Mouse (Mus musculus) hindbrain, embryonic 10.5 days (tissue): ENCODE measurements at regions not wholly inside any gene's neighbourhood (a gene's known extent, or its start where the extent isn't known, plus 50 kb on each side); places are given as distances from the start of the nearest gene placed in this dataset.

Experiments used
- DNase-seq: peaks from one replicate; pipeline ENCODE4 v3.0.0-alpha.2; 2017; ENCODE audit warnings: low spot score
- H3K27ac ChIP-seq: fragments of 300-500 bp; sonication (generic); 2 replicates; pipeline ENCODE4 v1.5.1; 2016; ENCODE audit warnings: mild to moderate bottlenecking, moderate library complexity
- H3K27me3 ChIP-seq: fragments of 300-500 bp; sonication (generic); 2 replicates; pipeline ENCODE4 v1.6.1; 2016; ENCODE audit warnings: mild to moderate bottlenecking; ENCODE audit not compliant: poor library complexity, insufficient read depth, severe bottlenecking
- H3K36me3 ChIP-seq: fragments of 300-500 bp; sonication (generic); 2 replicates; pipeline ENCODE4 v1.6.1; 2016; ENCODE audit warnings: mild to moderate bottlenecking, moderate library complexity
- H3K4me1 ChIP-seq: fragments of 300-500 bp; sonication (generic); replicated peaks from 2 replicates; pipeline ENCODE4 v1.6.1; 2016; ENCODE audit warnings: mild to moderate bottlenecking
- H3K4me3 ChIP-seq: fragments of 300-500 bp; sonication (generic); 2 replicates; pipeline ENCODE4 v1.5.1; 2016; ENCODE audit warnings: mild to moderate bottlenecking, moderate library complexity
- H3K9me3 ChIP-seq: fragments of 300-500 bp; sonication (generic); 2 replicates; pipeline ENCODE4 v1.6.1; 2016; ENCODE audit warnings: mild to moderate bottlenecking, moderate library complexity
- WGBS: fragments of 180-500 bp; shearing (Covaris S2); methylation state at CpG from one replicate; pipeline ENCODE4 v1.1.7; 2016; 5-methylcytosine and 5-hydroxymethylcytosine counted together

DNA sequence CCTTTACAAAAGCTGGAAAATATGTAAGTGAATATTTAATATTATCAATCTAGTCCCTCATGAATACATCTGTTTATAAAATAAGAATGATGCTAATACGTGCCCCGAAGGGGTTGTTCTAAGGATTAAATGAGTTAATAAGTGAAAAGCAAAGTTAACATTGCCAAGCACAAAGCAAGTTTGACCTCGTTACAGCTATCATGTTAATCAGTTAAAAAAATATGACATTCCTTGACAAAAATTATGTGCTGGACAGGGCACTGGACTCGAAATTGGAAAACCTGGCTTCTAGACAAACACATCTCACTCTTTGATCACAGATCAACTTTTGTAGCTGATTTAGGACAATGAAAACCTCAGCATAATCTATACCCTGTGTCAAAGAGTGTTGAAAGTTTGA, 125.8 kb upstream of the Usp24 start:
- Histone ChIP-seq H3K36me3 (no peaks in the 10 kb centered on the region), H3K9me3 (no peaks in the 10 kb centered on the region), H3K4me3 (no peak overlapping the region), H3K27ac (no peak overlapping the region), H3K27me3 (no peaks in the 10 kb centered on the region), H3K4me1 (no peaks in the 10 kb centered on the region)
- DNase-seq, result no peak
- WGBS, result 86% methylated on average over 4 of the region's 4 CpGs

DNA sequence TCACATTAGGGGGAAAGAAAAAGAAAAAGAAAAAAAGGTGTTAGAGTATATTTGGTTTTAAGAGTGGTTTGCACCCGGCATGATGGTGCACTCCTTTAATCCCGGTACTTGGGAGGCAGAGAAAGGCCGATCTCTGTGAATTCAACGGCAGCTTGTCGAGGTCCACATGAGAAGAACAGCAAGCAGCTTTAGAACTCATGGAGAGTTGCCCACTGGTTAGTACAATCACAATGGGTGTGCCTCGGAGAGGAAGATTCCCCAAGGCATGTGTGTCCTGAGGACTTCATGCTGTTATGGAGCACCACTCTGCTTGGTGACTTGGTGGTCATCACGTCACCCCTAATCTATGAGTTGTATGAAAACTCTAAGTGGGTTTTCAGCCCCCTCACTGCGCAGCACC, 124.7 kb upstream of the Usp24 start:
- DNase-seq, result no peak
- H3K4me3 ChIP-seq, result no peak overlapping the region
- no peaks in the 10 kb centered on the region for H3K36me3 ChIP-seq
- no peaks in the 10 kb centered on the region for H3K4me1 ChIP-seq
- WGBS, result 89% methylated on average over 8 of the region's 8 CpGs
- no peaks in the 10 kb centered on the region for H3K27me3 ChIP-seq
- no peak overlapping the region for H3K27ac ChIP-seq
- no peaks in the 10 kb centered on the region for H3K9me3 ChIP-seq

DNA sequence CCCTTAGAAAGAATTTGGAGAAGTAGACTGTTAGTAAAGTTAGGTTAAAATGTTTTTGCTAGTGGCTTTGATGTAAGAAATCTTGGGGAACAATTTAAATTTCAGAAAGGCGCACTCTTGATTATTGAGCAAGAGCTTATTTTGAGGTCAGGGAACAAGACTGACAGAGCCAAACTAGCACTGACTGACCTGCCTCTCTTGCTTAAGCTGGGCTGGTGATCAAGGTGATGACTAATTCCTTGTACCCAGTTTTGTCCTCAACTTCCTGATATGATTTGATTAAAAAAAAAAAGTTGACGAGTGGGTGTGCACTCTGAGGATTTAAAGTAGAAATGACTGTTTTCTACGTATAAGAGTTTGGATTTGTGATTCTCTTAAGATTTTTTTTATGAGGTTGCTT, 124.2 kb upstream of the Usp24 start:
- WGBS, result 93% methylated on average over 3 of the region's 3 CpGs

DNA sequence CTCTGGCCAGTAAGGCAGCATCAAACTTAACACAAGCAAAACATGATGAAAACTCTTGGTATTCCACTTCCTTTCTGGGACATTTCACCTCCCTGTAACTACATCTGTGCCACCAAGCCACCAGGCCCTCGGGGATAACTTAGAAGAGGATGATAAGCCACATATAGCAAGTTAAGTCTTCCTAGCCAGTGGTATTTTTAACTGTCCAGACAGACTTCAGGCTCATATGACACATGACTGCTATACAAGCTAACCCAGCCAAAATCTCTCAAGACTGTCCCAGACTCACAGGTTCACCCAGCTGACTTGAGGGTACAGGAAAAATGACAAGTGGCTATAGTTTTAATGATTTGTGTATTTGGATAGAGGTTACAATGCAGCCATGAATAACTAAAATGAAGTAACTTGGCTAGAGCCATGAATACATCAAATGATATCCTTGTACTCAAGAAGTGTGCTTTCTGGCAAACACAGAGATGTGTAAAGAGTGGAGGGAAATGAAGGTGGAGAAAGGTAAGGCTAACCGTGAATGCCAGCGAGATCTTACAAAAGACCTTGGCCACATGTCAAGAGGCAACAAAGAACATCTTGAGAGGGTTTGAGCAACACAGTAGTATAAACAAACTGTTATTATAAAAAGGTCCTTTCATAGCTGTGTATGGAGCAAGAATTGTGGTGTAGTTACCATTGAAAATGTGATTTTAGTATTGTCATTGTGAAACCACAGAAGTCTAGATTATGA, 122.6 kb upstream of the Usp24 start:
- Histone ChIP-seq H3K27ac (no peak overlapping the region), H3K4me3 (no peak overlapping the region), H3K4me1 (no peaks in the 10 kb centered on the region), H3K36me3 (no peaks in the 10 kb centered on the region), H3K9me3 (no peaks in the 10 kb centered on the region), H3K27me3 (no peaks in the 10 kb centered on the region)
- WGBS, result 84% methylated on average over 3 of the region's 3 CpGs
- no peak for DNase-seq

More for the DNA sequence above, 124.2 kb upstream of the Usp24 start:
- no peak overlapping the region for H3K4me3 ChIP-seq
- DNase-seq, result no peak
- no peaks in the 10 kb centered on the region for H3K9me3 ChIP-seq
- H3K27me3 ChIP-seq, result no peaks in the 10 kb centered on the region
- no peaks in the 10 kb centered on the region for H3K36me3 ChIP-seq
- no peak overlapping the region for H3K27ac ChIP-seq
- H3K4me1 ChIP-seq, result no peaks in the 10 kb centered on the region

DNA sequence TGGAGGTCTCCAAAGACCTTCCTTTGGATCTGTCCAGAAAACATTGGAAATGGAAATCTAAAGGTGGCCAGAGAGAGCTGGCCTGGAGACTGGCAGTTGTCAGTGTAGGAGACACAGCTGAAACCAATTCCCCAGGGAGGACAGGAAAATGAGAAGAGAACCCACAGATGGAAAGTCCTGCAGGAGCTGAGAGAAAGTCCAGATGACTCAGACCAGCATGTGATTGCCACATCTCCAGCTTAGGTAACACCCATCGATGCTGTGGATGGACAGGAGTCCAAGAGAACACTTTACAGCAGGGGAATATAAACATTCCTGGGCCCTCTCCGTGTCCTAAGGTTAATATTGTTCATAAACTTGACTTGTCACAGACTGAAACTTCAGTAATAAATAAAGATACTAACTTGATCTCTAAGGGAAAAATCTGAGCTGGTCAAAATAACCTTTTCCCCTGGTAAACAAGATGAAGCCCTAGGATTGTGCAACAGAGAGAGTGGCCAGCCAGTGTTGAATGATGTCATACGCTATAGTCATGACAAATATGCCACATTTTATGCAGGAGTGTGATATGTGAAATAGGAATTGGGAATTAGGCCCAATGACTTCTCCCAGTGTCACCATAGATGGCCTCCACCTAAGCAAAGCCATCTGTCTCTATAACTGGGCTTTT, 120.4 kb upstream of the Usp24 start:
- Histone ChIP-seq H3K9me3 (no peaks in the 10 kb centered on the region), H3K4me1 (peaks cover 15% of the 10 kb centered on the region), H3K27me3 (no peaks in the 10 kb centered on the region), H3K36me3 (no peaks in the 10 kb centered on the region), H3K27ac (no peak overlapping the region), H3K4me3 (no peak overlapping the region)
- WGBS, result 86% methylated on average over 3 of the region's 3 CpGs
- DNase-seq, result no peak

DNA sequence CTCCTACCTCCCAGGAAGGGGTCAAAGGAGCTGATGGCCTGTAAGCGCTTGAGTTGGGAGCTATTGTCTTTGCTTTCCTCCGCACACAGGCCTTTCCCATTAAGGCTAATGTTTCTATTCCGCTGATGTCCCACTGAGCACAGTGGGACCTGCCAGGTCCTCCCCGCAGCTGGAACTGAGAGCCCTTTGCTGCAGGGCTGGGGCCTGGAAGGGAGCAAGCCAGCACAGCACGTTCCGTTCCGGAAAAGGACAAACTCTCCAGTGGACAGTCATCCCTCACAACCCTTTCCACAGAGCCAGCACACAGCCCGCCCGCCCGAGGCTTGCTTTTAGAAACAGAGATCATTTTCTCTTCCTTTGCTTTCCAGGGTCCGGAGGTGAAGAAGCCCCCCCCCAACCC, 116.2 kb upstream of the Usp24 start:
- H3K4me3 ChIP-seq, result peak overlapping the region; percentile 16; the same call in 1 of the 2 replicates
- peak; percentile 50 for DNase-seq
- H3K36me3 ChIP-seq, result no peaks in the 10 kb centered on the region
- H3K9me3 ChIP-seq, result no peaks in the 10 kb centered on the region
- peak overlapping the region; percentile 68 for H3K27ac ChIP-seq
- WGBS, result 6% methylated on average over 11 of the region's 11 CpGs
- H3K4me1 ChIP-seq, result peaks cover 25% of the 10 kb centered on the region
- H3K27me3 ChIP-seq, result no peaks in the 10 kb centered on the region

DNA sequence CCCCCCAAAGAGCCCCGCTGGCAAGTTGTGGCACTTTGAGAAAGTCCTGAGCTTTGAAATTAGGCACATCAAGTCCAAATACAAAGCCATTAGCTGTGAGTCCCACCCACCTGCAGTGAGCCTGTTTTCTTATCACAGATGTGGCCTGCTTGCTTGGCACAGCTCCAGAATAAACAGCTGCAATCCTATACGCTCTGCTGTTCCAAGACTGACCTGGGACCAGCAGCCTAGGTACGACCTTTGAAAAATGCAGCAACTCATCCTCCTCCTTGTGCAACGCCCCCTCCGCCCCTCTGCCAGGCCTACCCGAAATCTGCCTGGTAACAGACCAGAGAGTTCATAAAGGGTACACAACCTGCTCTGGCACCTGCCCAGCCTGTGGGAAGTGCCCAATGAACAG, 115.8 kb upstream of the Usp24 start:
- H3K27ac ChIP-seq, result peak overlapping the region; percentile 68
- 43% methylated on average over 6 of the region's 6 CpGs for WGBS
- no peak for DNase-seq

DNA sequence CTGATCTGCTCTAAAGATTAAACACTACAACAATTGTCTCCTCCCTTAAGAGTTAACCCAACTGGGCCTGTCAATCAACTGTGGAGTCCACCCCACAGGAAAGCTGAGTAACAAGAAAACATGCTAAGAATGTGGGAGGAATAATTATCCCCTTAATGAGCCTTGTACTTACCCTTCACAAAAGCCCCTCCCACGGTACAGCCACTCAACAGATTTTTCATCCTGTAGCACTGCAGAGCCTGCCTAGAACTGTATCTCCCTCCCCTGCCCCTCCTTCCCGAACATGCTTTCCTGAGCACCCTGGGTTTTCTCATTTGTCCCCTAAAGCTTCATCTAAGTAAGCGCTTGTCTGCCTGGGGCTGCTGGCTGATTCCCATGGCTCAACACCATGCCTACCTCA, 113.5 kb upstream of the Usp24 start:
- Histone ChIP-seq H3K36me3 (no peaks in the 10 kb centered on the region), H3K9me3 (no peaks in the 10 kb centered on the region), H3K4me3 (no peak overlapping the region), H3K27me3 (no peaks in the 10 kb centered on the region), H3K27ac (no peak overlapping the region), H3K4me1 (peaks cover 35% of the 10 kb centered on the region)
- WGBS, result 42% methylated on average over 3 of the region's 3 CpGs
- no peak for DNase-seq

More for the DNA sequence above, 115.8 kb upstream of the Usp24 start:
- no peaks in the 10 kb centered on the region for H3K27me3 ChIP-seq
- no peaks in the 10 kb centered on the region for H3K36me3 ChIP-seq
- H3K4me3 ChIP-seq, result 0 out of 2 replicates have a peak overlapping the region, but pooled peaks have one; percentile 16
- H3K9me3 ChIP-seq, result no peaks in the 10 kb centered on the region
- peaks cover 25% of the 10 kb centered on the region for H3K4me1 ChIP-seq

DNA sequence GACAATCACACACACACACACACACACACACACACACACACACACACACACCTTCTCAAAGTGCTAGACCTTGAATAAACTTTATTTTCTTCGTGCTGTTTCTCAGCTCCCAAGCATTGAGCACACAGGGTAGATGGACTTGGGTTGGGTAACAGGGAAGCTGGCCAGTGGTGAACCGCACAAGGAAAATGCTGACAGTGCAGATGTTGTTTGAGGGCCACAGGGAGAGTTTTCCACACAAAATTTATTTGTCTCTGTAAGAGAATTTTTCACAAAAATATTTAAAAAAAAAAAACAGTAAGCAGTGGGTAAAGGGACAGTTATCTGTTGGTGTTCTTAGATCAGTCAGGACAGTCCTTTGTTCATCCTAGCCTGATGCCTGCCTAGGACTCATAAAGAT, 110.8 kb upstream of the Usp24 start:
- H3K27ac ChIP-seq, result no peak overlapping the region
- no peaks in the 10 kb centered on the region for H3K27me3 ChIP-seq
- H3K9me3 ChIP-seq, result no peaks in the 10 kb centered on the region
- DNase-seq, result no peak
- H3K4me3 ChIP-seq, result no peak overlapping the region
- H3K36me3 ChIP-seq, result no peaks in the 10 kb centered on the region
- WGBS, result 86% methylated on average over 2 of the region's 2 CpGs
- H3K4me1 ChIP-seq, result peaks cover 23% of the 10 kb centered on the region

DNA sequence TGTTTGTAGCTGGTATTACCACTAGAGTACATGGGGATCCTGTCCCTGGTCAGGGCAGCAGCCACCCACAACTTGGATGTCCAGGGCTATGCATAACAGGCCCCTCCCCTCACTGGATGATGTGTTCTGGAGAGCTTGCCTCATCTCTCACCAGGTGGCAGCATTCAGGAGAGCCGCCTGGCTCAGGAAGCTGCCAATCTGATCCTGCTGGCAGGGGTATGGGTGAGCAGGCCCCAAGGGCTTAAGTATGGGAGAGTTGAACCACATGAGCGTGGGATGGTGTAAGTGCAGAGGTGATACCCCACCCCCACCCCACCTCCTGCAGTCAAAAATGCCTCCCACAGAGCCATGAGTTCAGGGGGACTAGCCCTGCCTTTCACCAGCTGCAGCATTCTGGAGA, 110.0 kb upstream of the Usp24 start:
- H3K27me3 ChIP-seq, result no peaks in the 10 kb centered on the region
- no peak overlapping the region for H3K27ac ChIP-seq
- no peak overlapping the region for H3K4me3 ChIP-seq
- no peak for DNase-seq
- peaks cover 20% of the 10 kb centered on the region for H3K4me1 ChIP-seq
- no peaks in the 10 kb centered on the region for H3K9me3 ChIP-seq
- WGBS, result 41% methylated on average over 2 of the region's 2 CpGs
- no peaks in the 10 kb centered on the region for H3K36me3 ChIP-seq

DNA sequence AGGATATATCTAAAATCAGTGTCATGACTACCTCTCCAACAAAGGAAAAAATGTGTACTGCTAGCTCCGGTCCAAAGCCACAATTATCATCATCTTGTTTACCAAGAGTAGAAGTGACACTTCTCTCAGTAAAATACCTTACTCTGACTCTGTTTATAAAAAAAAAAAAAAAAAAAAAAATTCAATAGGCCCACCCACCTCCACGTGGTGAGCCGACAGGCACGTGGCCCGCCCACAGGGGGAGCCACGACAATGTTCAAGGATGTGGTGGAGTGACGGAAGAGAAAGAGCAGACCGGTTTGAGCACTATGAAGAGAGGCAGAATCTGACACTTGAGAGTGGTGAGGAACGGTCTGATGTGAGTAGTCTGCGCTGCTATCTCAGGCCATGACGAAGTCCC, 106.5 kb upstream of the Usp24 start:
- H3K4me3 ChIP-seq, result no peak overlapping the region
- DNase-seq, result no peak
- whole genome bisulfite sequencing, result 86% methylated on average over 11 of the region's 11 CpGs
- H3K9me3 ChIP-seq, result no peaks in the 10 kb centered on the region
- no peak overlapping the region for H3K27ac ChIP-seq
- no peaks in the 10 kb centered on the region for H3K27me3 ChIP-seq
- H3K4me1 ChIP-seq, result peaks cover 10% of the 10 kb centered on the region
- no peaks in the 10 kb centered on the region for H3K36me3 ChIP-seq

DNA sequence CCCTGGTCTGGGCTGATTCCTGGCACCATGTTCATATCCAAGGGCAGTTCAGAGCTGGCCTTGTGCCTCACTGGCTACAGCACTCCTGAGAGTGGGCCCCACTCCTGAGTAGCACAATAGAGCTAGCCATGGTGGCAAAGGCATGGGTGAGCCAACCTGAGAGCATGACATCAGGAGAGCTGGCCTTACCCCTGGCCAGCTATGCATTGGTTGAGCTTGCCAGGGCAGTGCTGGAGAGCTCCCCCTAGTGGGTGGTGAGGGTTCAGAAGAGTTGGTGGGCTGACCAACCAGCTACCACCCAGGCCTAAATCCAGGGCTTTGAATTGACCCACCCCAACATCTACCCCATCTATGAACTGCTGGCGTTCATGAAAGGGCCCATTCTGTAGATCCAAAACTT, 106.0 kb upstream of the Usp24 start:
- H3K4me1 ChIP-seq, result peaks cover 10% of the 10 kb centered on the region
- H3K36me3 ChIP-seq, result no peaks in the 10 kb centered on the region
- WGBS, result 96% methylated on average over 1 of the region's 1 CpGs
- no peaks in the 10 kb centered on the region for H3K27me3 ChIP-seq
- no peak for DNase-seq
- no peak overlapping the region for H3K27ac ChIP-seq
- no peak overlapping the region for H3K4me3 ChIP-seq
- H3K9me3 ChIP-seq, result no peaks in the 10 kb centered on the region

DNA sequence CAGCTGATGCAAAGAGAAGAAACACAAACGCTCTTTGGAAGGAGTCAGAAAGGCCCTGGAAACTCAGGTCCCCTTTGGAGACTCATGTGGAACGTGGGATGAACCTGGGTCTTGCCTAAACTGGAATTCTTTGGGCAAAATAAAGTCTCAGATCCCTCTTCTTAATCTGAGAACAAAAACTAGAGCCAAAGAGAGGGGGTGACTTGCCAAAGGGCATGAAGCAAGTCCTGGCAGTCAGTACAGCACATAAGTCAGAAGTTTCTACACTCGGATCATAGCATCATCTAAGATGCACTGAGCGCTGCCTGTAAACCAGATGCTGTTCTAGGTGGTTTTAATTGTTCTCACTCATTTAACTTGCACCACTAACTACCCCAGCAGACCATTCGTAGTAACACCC, 101.8 kb upstream of the Usp24 start:
- H3K4me3 ChIP-seq, result no peak overlapping the region
- H3K4me1 ChIP-seq, result no peaks in the 10 kb centered on the region
- no peaks in the 10 kb centered on the region for H3K36me3 ChIP-seq
- no peaks in the 10 kb centered on the region for H3K9me3 ChIP-seq
- DNase-seq, result no peak
- H3K27me3 ChIP-seq, result no peaks in the 10 kb centered on the region
- H3K27ac ChIP-seq, result no peak overlapping the region
- WGBS, result 83% methylated on average over 5 of the region's 5 CpGs
